Mouse (Mus musculus): ENCODE data around the gene Nrp1. TPM values are rescaled to one million over a fixed set of nuclear protein-coding genes. Genes with fewer than 3 reads are reported as not detected.

Gene Nrp1
- polyA plus RNA-seq, 1 experiment from 2014 or later = 29.1 TPM

GRCm38 (mm10) chr8:128351211-128351610 is 7.2 kb upstream of the Nrp1 start:
- no peak for DNase-seq (ENCODE audit: low spot score)
- Histone ChIP-seq H3K4me3 (ENCODE audit: low read depth, low read length) (no peak overlapping the region), H3K9ac (ENCODE audit: low read depth, low read length) (no peak overlapping the region), H3K4me2 (replicated peaks; ENCODE audit: low read depth, low read length) (no peak overlapping the region), H3K4me1 (replicated peaks; ENCODE audit: control insufficient read depth, insufficient read depth, low read length) (no peaks in the 10 kb centered on the region), H3K27me3 (ENCODE audit: control insufficient read depth, insufficient read depth, low read length) (no peaks in the 10 kb centered on the region), H3K27ac (ENCODE audit: low read depth, low read length) (no peak overlapping the region), H3K9me3 (ENCODE audit: control insufficient read depth, low read length) (no peaks in the 10 kb centered on the region), H3K36me3 (ENCODE audit: control insufficient read depth, insufficient read depth, low read length) (no peaks in the 10 kb centered on the region)
- no peak for ATAC-seq (ENCODE audit: low FRiP score)

- 91% methylated on average over 2 of the region's 2 CpGs for WGBS
- Histone ChIP-seq H3K4me1 (replicated peaks; ENCODE audit: control insufficient read depth, insufficient read depth, low read length) (peaks cover 3% of the 10 kb centered on the region; the same call in 1 of the 2 replicates), H3K4me3 (ENCODE audit: low read depth, low read length) (no peak overlapping the region), H3K9me3 (ENCODE audit: control insufficient read depth, low read length) (no peaks in the 10 kb centered on the region), H3K27me3 (ENCODE audit: control insufficient read depth, insufficient read depth, low read length) (no peaks in the 10 kb centered on the region), H3K9ac (ENCODE audit: low read depth, low read length) (no peak overlapping the region), H3K27ac (ENCODE audit: low read depth, low read length) (no peak overlapping the region), H3K36me3 (ENCODE audit: control insufficient read depth, insufficient read depth, low read length) (no peaks in the 10 kb centered on the region), H3K4me2 (replicated peaks; ENCODE audit: low read depth, low read length) (no peak overlapping the region)
- DNase-seq (ENCODE audit: low spot score) (no peak), ATAC-seq (ENCODE audit: low FRiP score) (no peak)
Observed at GRCm38 (mm10) chr8:128352821-128353220, 5.6 kb upstream of the Nrp1 start.

DNA sequence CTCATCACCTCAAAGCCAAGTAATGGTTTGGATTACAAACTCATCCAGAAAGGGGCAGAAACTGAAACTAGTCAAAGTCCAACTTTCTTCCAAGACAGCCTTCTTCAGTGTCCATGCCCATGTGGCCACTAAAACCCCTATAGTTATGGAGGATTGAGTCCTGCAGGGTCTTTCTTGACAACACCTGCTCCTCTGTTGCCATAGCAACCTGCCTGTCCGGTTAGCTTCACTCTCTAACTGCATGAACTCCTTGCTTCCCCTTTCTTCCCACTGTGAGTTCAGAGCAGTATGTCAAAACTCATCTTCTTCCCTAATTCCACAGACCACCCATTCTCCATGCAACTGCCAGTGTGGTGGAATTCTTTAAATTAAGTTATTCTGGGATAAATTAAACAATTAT is 4.4 kb upstream of the Nrp1 start:
- no peak overlapping the region for H3K4me2 ChIP-seq (replicated peaks; ENCODE audit: low read depth, low read length)
- H3K36me3 ChIP-seq (ENCODE audit: control insufficient read depth, insufficient read depth, low read length) = no peaks in the 10 kb centered on the region
- peaks cover 7% of the 10 kb centered on the region; the same call in 1 of the 2 replicates for H3K4me1 ChIP-seq (replicated peaks; ENCODE audit: control insufficient read depth, insufficient read depth, low read length)
- H3K9ac ChIP-seq (ENCODE audit: low read depth, low read length) = no peak overlapping the region
- no peak for ATAC-seq (ENCODE audit: low FRiP score)
- H3K9me3 ChIP-seq (ENCODE audit: control insufficient read depth, low read length) = no peaks in the 10 kb centered on the region
- 9% methylated on average over 1 of the region's 1 CpGs for WGBS
- H3K4me3 ChIP-seq (ENCODE audit: low read depth, low read length) = no peak overlapping the region
- H3K27ac ChIP-seq (ENCODE audit: low read depth, low read length) = no peak overlapping the region
- DNase-seq (ENCODE audit: low spot score) = no peak
- no peaks in the 10 kb centered on the region for H3K27me3 ChIP-seq (ENCODE audit: control insufficient read depth, insufficient read depth, low read length)

DNA sequence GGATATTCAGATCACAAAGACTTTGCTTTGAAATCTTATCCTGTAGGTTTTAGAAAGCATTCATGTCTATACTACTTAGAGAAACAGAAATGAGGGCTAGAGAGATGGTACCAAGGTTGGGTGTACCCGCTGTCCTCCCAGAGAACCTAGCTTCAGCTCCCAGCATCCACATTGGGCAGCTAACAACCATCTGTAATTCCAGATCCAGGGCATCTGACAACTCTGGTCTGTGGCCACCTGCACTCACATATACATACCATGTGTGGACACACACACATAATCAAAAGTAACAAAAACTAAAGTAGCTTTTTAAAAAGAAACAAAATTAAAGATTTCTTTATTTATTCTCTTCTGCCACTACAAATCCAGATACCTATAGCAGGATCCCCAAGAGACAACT is 3.3 kb upstream of the Nrp1 start:
- DNase-seq (ENCODE audit: low spot score) = no peak
- Histone ChIP-seq H3K4me1 (replicated peaks; ENCODE audit: control insufficient read depth, insufficient read depth, low read length) (peaks cover 7% of the 10 kb centered on the region; the same call in 1 of the 2 replicates), H3K27ac (ENCODE audit: low read depth, low read length) (no peak overlapping the region), H3K27me3 (ENCODE audit: control insufficient read depth, insufficient read depth, low read length) (no peaks in the 10 kb centered on the region), H3K9me3 (ENCODE audit: control insufficient read depth, low read length) (no peaks in the 10 kb centered on the region), H3K9ac (ENCODE audit: low read depth, low read length) (no peak overlapping the region), H3K4me3 (ENCODE audit: low read depth, low read length) (no peak overlapping the region), H3K4me2 (replicated peaks; ENCODE audit: low read depth, low read length) (no peak overlapping the region), H3K36me3 (ENCODE audit: control insufficient read depth, insufficient read depth, low read length) (no peaks in the 10 kb centered on the region)
- no peak for ATAC-seq (ENCODE audit: low FRiP score)
- WGBS = 100% methylated on average over 1 of the region's 1 CpGs

GRCm38 (mm10) chr8:128356170-128356569 is 2.2 kb upstream of the Nrp1 start:
- no peak overlapping the region for H3K9ac ChIP-seq (ENCODE audit: low read depth, low read length)
- DNase-seq (ENCODE audit: low spot score) (no peak), ATAC-seq (ENCODE audit: low FRiP score) (no peak)
- no peak overlapping the region for H3K27ac ChIP-seq (ENCODE audit: low read depth, low read length)
- no peak overlapping the region for H3K4me2 ChIP-seq (replicated peaks; ENCODE audit: low read depth, low read length)
- peaks cover 7% of the 10 kb centered on the region; the same call in 1 of the 2 replicates for H3K4me1 ChIP-seq (replicated peaks; ENCODE audit: control insufficient read depth, insufficient read depth, low read length)
- no peaks in the 10 kb centered on the region for H3K9me3 ChIP-seq (ENCODE audit: control insufficient read depth, low read length)
- no peaks in the 10 kb centered on the region for H3K36me3 ChIP-seq (ENCODE audit: control insufficient read depth, insufficient read depth, low read length)
- no peak overlapping the region for H3K4me3 ChIP-seq (ENCODE audit: low read depth, low read length)
- no peaks in the 10 kb centered on the region for H3K27me3 ChIP-seq (ENCODE audit: control insufficient read depth, insufficient read depth, low read length)
- WGBS = 83% methylated on average over 5 of the region's 5 CpGs

GRCm38 (mm10) chr8:128356796-128357539 is 1.4 kb upstream of the Nrp1 start:
- DNase-seq (ENCODE audit: low spot score) (peak; percentile 77), ATAC-seq (ENCODE audit: low FRiP score) (peak; percentile 72)
- peak overlapping the region; percentile 52 for H3K9ac ChIP-seq (ENCODE audit: low read depth, low read length)
- H3K27me3 ChIP-seq (ENCODE audit: control insufficient read depth, insufficient read depth, low read length) = no peaks in the 10 kb centered on the region
- peak overlapping the region; percentile 99 for H3K4me2 ChIP-seq (replicated peaks; ENCODE audit: low read depth, low read length)
- H3K27ac ChIP-seq (ENCODE audit: low read depth, low read length) = no peak overlapping the region; the same call in 1 of the 2 replicates
- no peaks in the 10 kb centered on the region for H3K9me3 ChIP-seq (ENCODE audit: control insufficient read depth, low read length)
- H3K36me3 ChIP-seq (ENCODE audit: control insufficient read depth, insufficient read depth, low read length) = no peaks in the 10 kb centered on the region
- peak overlapping the region; percentile 64 for H3K4me3 ChIP-seq (ENCODE audit: low read depth, low read length)
- H3K4me1 ChIP-seq (replicated peaks; ENCODE audit: control insufficient read depth, insufficient read depth, low read length) = peaks cover 7% of the 10 kb centered on the region; the same call in 1 of the 2 replicates
- WGBS = 3% methylated on average over 39 of the region's 49 CpGs

DNA sequence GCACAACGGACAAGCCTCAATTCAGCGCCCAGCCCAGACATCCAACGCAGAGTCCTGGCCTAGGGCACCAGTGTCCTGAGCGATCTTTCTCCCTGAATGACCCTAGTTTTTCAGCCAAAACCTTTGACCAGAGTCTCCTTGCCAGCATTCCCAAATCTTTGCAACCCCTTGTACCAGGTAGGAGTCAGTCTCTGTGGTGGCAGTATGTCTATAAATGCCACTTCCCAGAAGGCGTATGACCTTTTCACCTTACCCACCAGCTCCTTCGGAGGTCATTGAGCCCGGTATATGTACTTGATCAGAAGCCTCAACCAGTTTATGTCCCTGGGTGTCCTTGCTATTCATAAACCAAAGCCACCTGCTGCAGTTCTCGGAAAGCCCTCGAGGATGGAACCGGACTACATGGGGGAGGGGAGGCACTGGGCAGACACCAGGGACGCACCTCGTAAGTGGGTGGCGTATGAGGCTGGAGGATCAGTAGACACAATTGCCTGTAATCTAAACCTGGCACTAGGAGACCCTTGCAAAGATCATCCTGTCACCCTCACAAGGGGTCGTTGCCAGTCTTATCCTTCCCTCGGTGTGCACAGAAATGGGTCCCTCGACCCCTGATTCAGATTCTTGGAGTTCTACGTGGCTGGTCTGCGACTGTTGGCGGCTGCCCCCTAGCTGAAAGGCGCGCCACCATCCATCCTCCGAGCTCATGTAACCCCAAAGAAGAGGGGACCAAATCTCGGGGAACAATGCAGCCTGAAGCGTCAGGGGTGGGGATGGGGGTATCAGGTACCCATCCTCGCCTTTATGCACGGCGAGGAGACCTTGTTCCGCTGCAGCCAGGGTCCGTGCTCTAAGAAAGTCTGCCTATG is 631 bp upstream of the Nrp1 start:
- DNase-seq (ENCODE audit: low spot score) (peak; percentile 75), ATAC-seq (ENCODE audit: low FRiP score) (peak; percentile 46)
- H3K4me1 ChIP-seq (replicated peaks; ENCODE audit: control insufficient read depth, insufficient read depth, low read length) = peaks cover 7% of the 10 kb centered on the region; the same call in 1 of the 2 replicates
- no peaks in the 10 kb centered on the region for H3K36me3 ChIP-seq (ENCODE audit: control insufficient read depth, insufficient read depth, low read length)
- under 1% methylated on average over 29 of the region's 29 CpGs for WGBS
- H3K9ac ChIP-seq (ENCODE audit: low read depth, low read length) = peak overlapping the region; percentile 78
- no peaks in the 10 kb centered on the region for H3K9me3 ChIP-seq (ENCODE audit: control insufficient read depth, low read length)
- H3K27me3 ChIP-seq (ENCODE audit: control insufficient read depth, insufficient read depth, low read length) = no peaks in the 10 kb centered on the region
- H3K27ac ChIP-seq (ENCODE audit: low read depth, low read length) = 0 out of 2 replicates have a peak overlapping the region, but pooled peaks have one; percentile 17
- peak overlapping the region; percentile 99 for H3K4me2 ChIP-seq (replicated peaks; ENCODE audit: low read depth, low read length)
- peak overlapping the region; percentile 64 for H3K4me3 ChIP-seq (ENCODE audit: low read depth, low read length)

- Histone ChIP-seq H3K4me1 (replicated peaks; ENCODE audit: control insufficient read depth, insufficient read depth, low read length) (peaks cover 7% of the 10 kb centered on the region; the same call in 1 of the 2 replicates), H3K9me3 (ENCODE audit: control insufficient read depth, low read length) (no peaks in the 10 kb centered on the region), H3K9ac (ENCODE audit: low read depth, low read length) (peak overlapping the region; percentile 78), H3K36me3 (ENCODE audit: control insufficient read depth, insufficient read depth, low read length) (no peaks in the 10 kb centered on the region), H3K4me2 (replicated peaks; ENCODE audit: low read depth, low read length) (peak overlapping the region; percentile 99), H3K4me3 (ENCODE audit: low read depth, low read length) (peak overlapping the region; percentile 64), H3K27me3 (ENCODE audit: control insufficient read depth, insufficient read depth, low read length) (no peaks in the 10 kb centered on the region), H3K27ac (ENCODE audit: low read depth, low read length) (peak overlapping the region; percentile 51)
- under 1% methylated on average over 41 of the region's 41 CpGs for WGBS
- ATAC-seq (ENCODE audit: low FRiP score) (peak; percentile 26; the same call in 1 of the 2 replicates), DNase-seq (ENCODE audit: low spot score) (peak; percentile 75)
Observed at GRCm38 (mm10) chr8:128358756-128359520, 534 bp downstream of the Nrp1 start.

Data from hindbrain, embryonic 11.5 days (tissue).